Mouse (Mus musculus) hindbrain, embryonic 11.5 days (tissue): Measurements from ENCODE around the gene Ddo. TPM values are rescaled to one million over a fixed set of nuclear protein-coding genes. Genes with fewer than 3 reads are reported as not detected.
A peak's percentile ranks its signal among the peaks of the same experiment; 100 is the strongest.

ENCODE experiments used
- ATAC-seq: fragments of 200-750 bp; cut with Nextera tagmentation; 2 replicates; pipeline ENCODE4 v1.8.0; 2017; ENCODE audit warnings: mild to moderate bottlenecking, moderate TSS enrichment, moderate library complexity; ENCODE audit not compliant: low FRiP score
- DNase-seq: peaks from one replicate; pipeline ENCODE4 v3.0.0-alpha.2; 2015; ENCODE audit warnings: low spot score
- H3K27ac ChIP-seq: fragments of 300-500 bp; sonication (generic); 2 replicates; pipeline ENCODE4 v1.5.1; 2014; ENCODE audit warnings: mild to moderate bottlenecking, low read depth, low read length
- H3K27me3 ChIP-seq: fragments of 300-500 bp; sonication (generic); 2 replicates; pipeline ENCODE4 v1.6.1; 2014; ENCODE audit warnings: mild to moderate bottlenecking, low read length, moderate library complexity, mixed read lengths; ENCODE audit not compliant: control insufficient read depth, insufficient read depth
- H3K36me3 ChIP-seq: fragments of 300-500 bp; sonication (generic); 2 replicates; pipeline ENCODE4 v1.6.1; 2014; ENCODE audit warnings: mild to moderate bottlenecking, low read length, moderate library complexity, mixed read lengths; ENCODE audit not compliant: control insufficient read depth, insufficient read depth
- H3K4me1 ChIP-seq: fragments of 300-500 bp; sonication (generic); replicated peaks from 2 replicates; pipeline ENCODE4 v1.6.1; 2014; ENCODE audit warnings: low read length, mixed read lengths; ENCODE audit not compliant: control insufficient read depth, insufficient read depth
- H3K4me2 ChIP-seq: fragments of 300-500 bp; sonication (generic); replicated peaks from 2 replicates; pipeline ENCODE4 v1.6.1; 2014; ENCODE audit warnings: mild to moderate bottlenecking, low read depth, low read length
- H3K4me3 ChIP-seq: fragments of 300-500 bp; sonication (generic); 2 replicates; pipeline ENCODE4 v1.5.1; 2014; ENCODE audit warnings: low read depth, low read length
- H3K9ac ChIP-seq: fragments of 300-500 bp; sonication (generic); 2 replicates; pipeline ENCODE4 v1.6.1; 2014; ENCODE audit warnings: low read depth, low read length
- H3K9me3 ChIP-seq: fragments of 300-500 bp; sonication (generic); 2 replicates; pipeline ENCODE4 v1.6.1; 2016; ENCODE audit warnings: low read length; ENCODE audit not compliant: control insufficient read depth
- WGBS: fragments of 180-500 bp; shearing (Covaris S2); extraction: QIAGEN DNeasy Blood & Tissue Kit; methylation state at CpG from one replicate; pipeline ENCODE4 v1.1.7; 2014; 5-methylcytosine and 5-hydroxymethylcytosine counted together
- polyA plus RNA-seq: library from polyadenylated mRNA; unstranded; fragments of >200 nt; fragmentation: Nextera tagmentation; extraction: Ambion mirVana; gene quantifications from 2 replicates; pipeline ENCODE4 v1.2.1, GENCODE M21; 2014

Gene Ddo
- polyA plus RNA-seq, 1 experiment from 2014 or later, result 0.17 TPM

DNA sequence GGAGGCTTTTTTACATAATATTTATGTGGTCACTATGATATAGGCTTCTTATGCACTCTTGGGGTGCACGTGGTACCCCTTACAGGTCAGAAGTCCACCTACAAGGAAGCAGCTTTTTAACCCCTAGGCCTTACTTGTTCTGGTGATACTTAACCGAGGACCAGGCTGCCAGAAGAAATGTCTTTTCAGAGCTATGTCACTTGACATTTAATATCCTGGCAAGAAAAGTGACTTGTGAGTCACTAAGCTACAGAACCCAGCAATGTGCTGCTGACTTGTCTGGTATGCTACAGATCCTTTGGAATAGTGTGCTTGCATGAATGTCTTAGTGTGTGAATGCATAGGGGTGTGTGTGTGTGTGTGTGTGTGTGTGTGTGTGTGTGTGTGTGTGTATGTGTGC lies 57.6 kb downstream of the Ddo start:
- Histone ChIP-seq H3K36me3 (no peaks in the 10 kb centered on the region), H3K9ac (no peak overlapping the region)
- 74% methylated on average over 2 of the region's 2 CpGs for WGBS

DNA sequence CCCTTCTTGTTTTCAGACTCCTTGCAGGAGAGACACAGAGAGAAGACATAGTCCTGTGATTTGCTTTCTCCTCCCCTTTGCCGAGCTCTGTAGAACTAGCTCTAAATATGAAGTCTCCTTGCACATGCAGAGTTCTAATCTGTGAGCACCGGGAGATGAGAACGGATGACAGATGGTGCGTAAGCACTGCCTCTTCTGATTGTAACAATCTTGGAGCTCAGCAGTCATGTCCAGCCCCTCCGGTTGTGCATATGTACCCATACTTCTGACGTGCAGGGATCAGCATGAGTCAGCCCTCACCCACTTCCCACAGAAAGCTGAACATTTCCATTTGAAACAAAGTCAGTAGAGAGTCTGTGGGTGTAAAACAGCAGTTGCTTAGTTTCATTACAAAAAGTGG lies 58.5 kb downstream of the Ddo start:
- Histone ChIP-seq H3K4me3 (no peak overlapping the region), H3K4me1 (no peaks in the 10 kb centered on the region), H3K27ac (no peak overlapping the region), H3K36me3 (no peaks in the 10 kb centered on the region), H3K9ac (no peak overlapping the region), H3K4me2 (no peak overlapping the region), H3K27me3 (no peaks in the 10 kb centered on the region), H3K9me3 (no peaks in the 10 kb centered on the region)
- ATAC-seq (no peak), DNase-seq (no peak)
- 85% methylated on average over 6 of the region's 6 CpGs for WGBS

More for the DNA sequence above, 57.6 kb downstream of the Ddo start:
- H3K27ac ChIP-seq, result no peak overlapping the region
- H3K4me2 ChIP-seq, result no peak overlapping the region
- H3K27me3 ChIP-seq, result no peaks in the 10 kb centered on the region
- H3K9me3 ChIP-seq, result no peaks in the 10 kb centered on the region
- ATAC-seq (no peak), DNase-seq (no peak)
- no peaks in the 10 kb centered on the region for H3K4me1 ChIP-seq
- H3K4me3 ChIP-seq, result no peak overlapping the region

DNA sequence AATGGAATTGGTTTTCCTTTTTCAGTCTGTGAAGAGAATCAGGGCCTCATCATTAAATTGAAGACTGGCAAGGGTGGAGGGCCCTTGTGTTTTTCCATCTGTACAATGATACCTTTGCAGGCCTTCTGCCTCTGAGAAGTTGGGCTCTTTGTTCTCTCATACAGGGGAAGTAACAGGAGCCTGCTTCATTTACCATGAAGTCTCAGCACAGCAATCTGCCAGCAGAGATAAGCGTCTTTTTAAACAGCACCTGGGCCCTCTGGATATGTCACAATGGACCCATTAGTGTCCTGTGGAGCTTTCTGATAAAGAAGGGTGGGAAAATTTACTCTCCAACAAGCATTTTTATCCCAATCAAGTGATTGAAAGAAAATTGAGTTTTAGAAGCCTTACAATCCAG lies 59.1 kb downstream of the Ddo start:
- H3K36me3 ChIP-seq, result no peaks in the 10 kb centered on the region
- no peaks in the 10 kb centered on the region for H3K4me1 ChIP-seq
- H3K4me3 ChIP-seq, result no peak overlapping the region
- DNase-seq (no peak), ATAC-seq (no peak)
- H3K4me2 ChIP-seq, result no peak overlapping the region
- H3K9me3 ChIP-seq, result no peaks in the 10 kb centered on the region
- WGBS, result 68% methylated on average over 1 of the region's 1 CpGs
- no peak overlapping the region for H3K27ac ChIP-seq
- H3K27me3 ChIP-seq, result no peaks in the 10 kb centered on the region
- no peak overlapping the region for H3K9ac ChIP-seq

DNA sequence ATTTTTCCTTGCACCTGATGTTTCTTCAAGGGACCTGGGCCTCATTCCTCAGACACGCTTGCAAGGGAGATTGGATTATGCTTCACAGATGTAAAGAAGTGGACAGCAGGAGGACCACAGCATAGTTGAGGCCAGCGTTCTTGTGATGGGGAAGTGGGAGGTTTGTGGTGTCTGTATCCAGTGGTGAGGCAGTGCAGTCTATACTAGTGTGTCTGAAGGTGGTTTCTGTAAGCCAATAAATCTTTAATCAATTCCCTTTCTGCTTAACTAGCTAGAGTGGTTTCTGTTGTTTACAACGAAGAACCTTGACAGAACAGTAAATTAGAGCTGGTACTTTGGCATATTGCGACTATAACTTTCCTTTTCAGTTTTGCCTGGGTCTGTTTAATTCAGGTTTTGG lies 68.8 kb downstream of the Ddo start:
- ATAC-seq (no peak), DNase-seq (no peak)
- Histone ChIP-seq H3K36me3 (no peaks in the 10 kb centered on the region), H3K4me2 (no peak overlapping the region), H3K27ac (no peak overlapping the region), H3K9me3 (no peaks in the 10 kb centered on the region), H3K27me3 (no peaks in the 10 kb centered on the region), H3K4me1 (no peaks in the 10 kb centered on the region), H3K4me3 (no peak overlapping the region), H3K9ac (no peak overlapping the region)
- 82% methylated on average over 4 of the region's 4 CpGs for WGBS

DNA sequence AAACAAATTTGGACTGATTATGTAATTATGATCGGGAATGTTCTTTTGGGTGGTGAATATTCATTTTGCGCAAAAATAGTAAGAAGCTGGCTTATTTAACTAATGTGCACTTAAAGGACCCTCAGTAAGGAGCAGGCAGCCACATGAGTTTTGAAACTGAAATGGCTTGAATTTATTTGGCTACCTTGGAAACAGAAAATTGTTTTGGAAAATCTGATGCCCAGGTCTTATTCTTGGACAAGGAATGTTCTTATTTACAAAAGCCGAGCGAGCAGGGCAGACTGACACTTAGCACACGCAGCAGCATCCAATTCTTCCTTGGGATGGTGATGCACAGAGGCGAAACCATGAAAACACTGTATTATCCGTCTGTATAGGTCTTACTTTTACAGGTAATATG lies 81.3 kb downstream of the Ddo start:
- no peak overlapping the region for H3K27ac ChIP-seq
- DNase-seq (no peak), ATAC-seq (no peak)
- H3K4me1 ChIP-seq, result no peaks in the 10 kb centered on the region
- H3K9me3 ChIP-seq, result no peaks in the 10 kb centered on the region
- H3K27me3 ChIP-seq, result no peaks in the 10 kb centered on the region
- WGBS, result 88% methylated on average over 7 of the region's 7 CpGs
- H3K4me3 ChIP-seq, result no peak overlapping the region
- no peak overlapping the region for H3K4me2 ChIP-seq
- no peaks in the 10 kb centered on the region for H3K36me3 ChIP-seq
- H3K9ac ChIP-seq, result no peak overlapping the region

DNA sequence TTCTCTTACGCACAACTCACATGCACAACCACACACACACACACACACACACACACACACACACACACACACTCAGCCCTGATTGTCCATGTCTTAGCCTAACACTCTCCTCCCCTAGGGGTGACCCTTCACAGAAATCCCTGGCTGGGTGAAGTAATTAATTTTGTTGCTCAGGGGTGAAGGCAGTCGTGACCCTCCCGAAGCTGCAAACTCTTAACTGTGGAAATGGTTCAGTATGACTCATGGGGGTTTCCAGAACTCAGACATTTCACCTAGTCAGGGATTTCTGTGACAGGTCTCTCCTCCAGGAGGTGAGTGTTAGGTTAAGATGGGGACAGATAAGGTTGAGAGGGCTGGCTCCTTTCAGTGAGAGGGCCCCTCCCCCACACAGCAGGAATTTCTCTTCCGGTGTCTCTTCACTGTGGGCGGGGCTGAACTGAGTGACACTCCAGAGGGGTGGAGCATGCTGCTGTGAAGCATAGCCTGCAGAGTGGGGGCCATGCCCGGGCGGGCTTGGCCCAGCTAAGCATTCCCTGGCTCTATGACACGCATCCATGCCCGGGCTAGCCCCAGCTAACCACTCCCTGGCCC lies 83.3 kb downstream of the Ddo start:
- Histone ChIP-seq H3K4me2 (no peak overlapping the region), H3K27me3 (no peaks in the 10 kb centered on the region), H3K4me3 (no peak overlapping the region), H3K36me3 (no peaks in the 10 kb centered on the region), H3K4me1 (no peaks in the 10 kb centered on the region), H3K9me3 (no peaks in the 10 kb centered on the region), H3K9ac (no peak overlapping the region), H3K27ac (no peak overlapping the region)
- 38% methylated on average over 9 of the region's 9 CpGs for WGBS
- ATAC-seq, result peak; percentile 85
- DNase-seq, result peak; percentile 57

DNA sequence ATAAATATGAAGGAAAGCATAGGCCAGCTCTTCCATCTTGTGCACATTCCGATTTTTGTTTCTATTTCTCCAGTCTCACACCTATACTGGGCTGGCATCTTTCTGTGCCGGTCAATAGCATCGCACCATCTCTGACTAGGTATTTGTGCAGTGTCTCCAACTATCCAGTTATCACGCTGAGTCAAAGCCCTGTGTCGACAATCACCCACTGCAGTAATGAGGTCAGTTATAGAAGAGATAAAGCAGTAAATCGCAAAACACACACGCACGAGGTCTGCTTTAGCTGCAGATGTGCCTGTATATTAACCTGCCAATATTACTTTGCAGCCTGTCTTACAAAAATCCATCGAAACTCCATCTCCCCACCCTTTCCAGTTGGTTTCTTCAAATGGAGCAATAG lies 84.0 kb downstream of the Ddo start:
- Histone ChIP-seq H3K4me3 (no peak overlapping the region), H3K4me1 (no peaks in the 10 kb centered on the region), H3K27me3 (no peaks in the 10 kb centered on the region), H3K9ac (no peak overlapping the region), H3K27ac (no peak overlapping the region), H3K9me3 (no peaks in the 10 kb centered on the region), H3K36me3 (no peaks in the 10 kb centered on the region), H3K4me2 (no peak overlapping the region)
- 94% methylated on average over 9 of the region's 9 CpGs for WGBS
- ATAC-seq (no peak), DNase-seq (no peak)

DNA sequence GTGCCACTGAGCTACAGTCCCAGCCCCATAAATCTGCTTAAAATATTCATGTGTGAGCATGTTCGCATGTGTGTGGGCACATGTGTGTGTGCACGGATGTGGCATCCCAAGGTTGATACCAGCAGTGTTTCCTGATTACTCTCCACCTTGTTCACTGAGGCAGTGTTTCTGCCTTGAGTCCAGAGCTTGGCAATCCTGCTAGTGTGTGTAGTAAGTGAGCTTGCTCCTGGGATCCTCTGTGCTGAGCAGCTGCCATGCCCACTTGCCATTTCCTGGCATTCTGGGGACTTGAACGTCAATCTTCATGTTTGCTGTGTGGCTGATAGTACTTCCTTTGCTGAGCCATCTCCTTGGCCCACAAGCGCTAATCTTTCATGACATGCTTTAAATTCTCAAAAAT lies 85.3 kb downstream of the Ddo start:
- WGBS, result 82% methylated on average over 4 of the region's 4 CpGs
- H3K27ac ChIP-seq, result no peak overlapping the region
- H3K4me1 ChIP-seq, result no peaks in the 10 kb centered on the region
- DNase-seq (no peak), ATAC-seq (no peak)
- H3K9me3 ChIP-seq, result no peaks in the 10 kb centered on the region
- H3K9ac ChIP-seq, result no peak overlapping the region
- no peaks in the 10 kb centered on the region for H3K36me3 ChIP-seq
- H3K4me3 ChIP-seq, result no peak overlapping the region
- H3K27me3 ChIP-seq, result no peaks in the 10 kb centered on the region
- no peak overlapping the region for H3K4me2 ChIP-seq

DNA sequence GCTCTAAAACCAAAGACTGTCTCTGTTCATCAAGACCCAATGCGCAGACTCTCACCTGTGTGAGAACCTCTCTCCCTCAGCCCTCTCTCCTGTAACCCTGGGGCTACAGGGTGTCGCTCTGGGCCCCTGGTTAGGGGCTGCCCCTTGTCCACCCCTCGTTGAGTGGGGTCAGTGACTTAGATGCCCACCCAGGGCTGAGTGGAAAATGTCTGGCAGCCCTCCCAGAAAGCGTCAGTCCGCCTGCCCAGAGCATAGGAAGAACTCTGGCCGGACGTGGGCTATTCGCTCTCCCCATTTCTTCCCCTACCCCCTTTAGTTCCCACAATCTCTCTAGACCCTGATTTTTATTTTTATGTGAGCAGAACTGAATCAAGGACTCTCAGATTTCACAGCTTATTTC lies 86.5 kb downstream of the Ddo start:
- DNase-seq (no peak), ATAC-seq (no peak)
- Histone ChIP-seq H3K4me3 (no peak overlapping the region), H3K4me2 (no peak overlapping the region), H3K4me1 (no peaks in the 10 kb centered on the region), H3K27ac (no peak overlapping the region), H3K9me3 (no peaks in the 10 kb centered on the region), H3K9ac (no peak overlapping the region), H3K27me3 (no peaks in the 10 kb centered on the region), H3K36me3 (no peaks in the 10 kb centered on the region)
- WGBS, result 81% methylated on average over 8 of the region's 8 CpGs
